In genomic region chr15:102520416-102520815, GRCm38 (mm10) we compare ENCODE assay signal across 12 mouse cellular contexts. TPM values are rescaled to one million over a fixed set of nuclear protein-coding genes. Genes with fewer than 3 reads are reported as not detected.
A peak's percentile ranks its signal among the peaks of the same experiment; 100 is the strongest.
DNase-seq lines count a peak whose midpoint lies in the region; ATAC-seq and TF ChIP-seq lines count a peak whose summit lies in the region.
"Had no signal": no experiment of that assay in that cellular context is flagged by ENCODE, and none has a peak within 500 bp of the region (broad histone marks: within the 10 kb centered on the region; RNA-seq: fewer than 3 reads in every experiment).

No protein-coding gene starts in this region.

- DNase-seq in cerebellum, adult 2 months = peak; percentile 60 to 75
- no peak for DNase-seq in cerebellum, adult 11 months
- DNase-seq in intestine, embryonic 14.5 days (ENCODE audit: low spot score) = peak; percentile 48
- peak; percentile 70 for DNase-seq in NIH3T3 (ENCODE audit: low read depth)
- DNase-seq in liver, embryonic 13.5 days = no peak
- DNase-seq in urinary bladder, postnatal 4 days (ENCODE audit: low spot score in 2 of 2) = no peak
- DNase-seq in left cerebral cortex, adult 11 months (ENCODE audit: low spot score) = no peak

- H3K9me3 ChIP-seq in intestine, embryonic 14.5 days (ENCODE audit: control insufficient read depth, low read length) = no peaks in the 10 kb centered on the region
- no peaks in the 10 kb centered on the region for H3K9me3 ChIP-seq in intestine, postnatal 0 days (ENCODE audit: control insufficient read depth)
- no peaks in the 10 kb centered on the region for H3K9me3 ChIP-seq in liver, embryonic 13.5 days (replicated peaks)
- H3K9me3 ChIP-seq: forebrain, embryonic 10.5 days; midbrain, embryonic 15.5 days had no signal

- WGBS in cerebellum, adult 2 months = 17% methylated on average over 4 of the region's 4 CpGs
- 71% methylated on average over 4 of the region's 4 CpGs for WGBS in intestine, embryonic 14.5 days
- WGBS in intestine, postnatal 0 days = 49% methylated on average over 4 of the region's 4 CpGs
- WGBS in liver, embryonic 13.5 days (ENCODE audit: insufficient replicate concordance) = 24% methylated on average over 4 of the region's 4 CpGs

- no peak for ATAC-seq in intestine, embryonic 14.5 days (replicated peaks; ENCODE audit: low FRiP score, low TSS enrichment, low read depth)
- ATAC-seq in intestine, postnatal 0 days = no peak
- no peak for ATAC-seq in liver, embryonic 13.5 days (ENCODE audit: low read depth)
- ATAC-seq: midbrain, embryonic 15.5 days had no signal

- no peak overlapping the region for H3K9ac ChIP-seq in intestine, embryonic 14.5 days (ENCODE audit: low read length)
- no peak overlapping the region for H3K9ac ChIP-seq in intestine, postnatal 0 days (ENCODE audit: low read depth, low read length)
- H3K9ac ChIP-seq in liver, embryonic 13.5 days = peak overlapping the region; percentile 87
- H3K9ac ChIP-seq: midbrain, embryonic 15.5 days had no signal

- H3K4me3 ChIP-seq in cerebellum, adult 2 months (replicated peaks; ENCODE audit: insufficient read depth, low read depth, low read length) = no peak overlapping the region
- no peak overlapping the region for H3K4me3 ChIP-seq in intestine, embryonic 14.5 days (ENCODE audit: low read depth, low read length)
- no peak overlapping the region for H3K4me3 ChIP-seq in intestine, postnatal 0 days (ENCODE audit: low read depth, low read length)
- H3K4me3 ChIP-seq in liver, embryonic 13.5 days (replicated peaks) = peak overlapping the region; percentile 81; the same call in 1 of the 2 replicates

- no peak for TF ChIP-seq CTCF in cerebellum, adult 2 months (IDR thresholded peaks at IDR 0.05; ENCODE audit: borderline replicate concordance, insufficient read depth, low read depth, low read length)
- TF ChIP-seq CTCF in intestine, postnatal 0 days (IDR thresholded peaks at IDR 0.05; ENCODE audit: low read depth) = no peak

- no peaks in the 10 kb centered on the region for H3K27me3 ChIP-seq in cerebellum, adult 2 months (ENCODE audit: control insufficient read depth, insufficient read depth, low read length)
- no peaks in the 10 kb centered on the region for H3K27me3 ChIP-seq in intestine, embryonic 14.5 days (replicated peaks; ENCODE audit: control insufficient read depth, insufficient read depth, low read length)
- no peaks in the 10 kb centered on the region for H3K27me3 ChIP-seq in intestine, postnatal 0 days (replicated peaks; ENCODE audit: control insufficient read depth, insufficient read depth, low read length)
- peaks cover 5% of the 10 kb centered on the region; the same call in 1 of the 2 replicates for H3K27me3 ChIP-seq in liver, embryonic 13.5 days
- H3K27me3 ChIP-seq: midbrain, embryonic 15.5 days had no signal

- H3K4me2 ChIP-seq in intestine, embryonic 14.5 days (ENCODE audit: low read length) = no peak overlapping the region
- no peak overlapping the region for H3K4me2 ChIP-seq in intestine, postnatal 0 days (replicated peaks; ENCODE audit: low read depth)
- H3K4me2 ChIP-seq in liver, embryonic 13.5 days = peak overlapping the region; percentile 98

- H3K27ac ChIP-seq in cerebellum, adult 2 months (ENCODE audit: insufficient read depth, low read length) = peak overlapping the region; percentile 62
- no peak overlapping the region for H3K27ac ChIP-seq in intestine, embryonic 14.5 days (ENCODE audit: low read depth)
- H3K27ac ChIP-seq in intestine, postnatal 0 days (ENCODE audit: low read depth, low read length) = no peak overlapping the region
- H3K27ac ChIP-seq in liver, embryonic 13.5 days = peak overlapping the region; percentile 96
- H3K27ac ChIP-seq: forebrain, embryonic 10.5 days; midbrain, embryonic 15.5 days had no signal

- H3K36me3 ChIP-seq in intestine, embryonic 14.5 days (ENCODE audit: control insufficient read depth, insufficient read depth, low read length) = peaks cover 39% of the 10 kb centered on the region
- H3K36me3 ChIP-seq in intestine, postnatal 0 days (ENCODE audit: control insufficient read depth, insufficient read depth) = peaks cover 25% of the 10 kb centered on the region
- H3K36me3 ChIP-seq in liver, embryonic 13.5 days = peaks cover 38% of the 10 kb centered on the region

- H3K4me1 ChIP-seq in cerebellum, adult 2 months (ENCODE audit: control insufficient read depth, insufficient read depth, low read length) = peaks cover 26% of the 10 kb centered on the region
- H3K4me1 ChIP-seq in intestine, embryonic 14.5 days (replicated peaks; ENCODE audit: control insufficient read depth, insufficient read depth, low read length) = peaks cover 23% of the 10 kb centered on the region
- no peaks in the 10 kb centered on the region for H3K4me1 ChIP-seq in intestine, postnatal 0 days (replicated peaks; ENCODE audit: control insufficient read depth, insufficient read depth, low read length)
- H3K4me1 ChIP-seq in liver, embryonic 13.5 days (replicated peaks) = peaks cover 51% of the 10 kb centered on the region

- no peak for TF ChIP-seq POLR2A in cerebellum, adult 2 months (IDR thresholded peaks at IDR 0.05; ENCODE audit: borderline replicate concordance, insufficient read depth, low read length)

RNA-seq across cellular contexts. Expression of gene Tarbp2, which starts 2.4 kb away (rescaled TPM):
- polyA plus RNA-seq in cerebellum, adult 2 months (2012; rRNA removed) = 121 and 131 TPM in 2 replicates
- polyA plus RNA-seq in intestine, embryonic 14.5 days (2014; fragmentation: Nextera tagmentation; extraction: Ambion mirVana) = 105 TPM in 2 replicates
- 50.2 and 50.4 TPM in 2 replicates for polyA plus RNA-seq in intestine, postnatal 0 days (2015; fragmentation: Nextera tagmentation; extraction: Ambion mirVana)
- 52.2 and 55.4 TPM in 2 replicates for polyA plus RNA-seq in liver, embryonic 13.5 days (2015; fragmentation: Nextera tagmentation; extraction: Ambion mirVana)

RNA-seq across cellular contexts. Expression of gene Map3k12, which starts 3.6 kb away (rescaled TPM):
- 130 and 149 TPM in 2 replicates for polyA plus RNA-seq in cerebellum, adult 2 months (2012; rRNA removed)
- 13.5 and 14.9 TPM in 2 replicates for polyA plus RNA-seq in intestine, embryonic 14.5 days (2014; fragmentation: Nextera tagmentation; extraction: Ambion mirVana)
- polyA plus RNA-seq in intestine, postnatal 0 days (2015; fragmentation: Nextera tagmentation; extraction: Ambion mirVana) = 3.1 and 3.5 TPM in 2 replicates
- 1.8 and 2.1 TPM in 2 replicates for polyA plus RNA-seq in liver, embryonic 13.5 days (2015; fragmentation: Nextera tagmentation; extraction: Ambion mirVana)

RNA-seq across cellular contexts. Expression of gene Npff, which starts 4.3 kb away (rescaled TPM):
- polyA plus RNA-seq in cerebellum, adult 2 months (2012; rRNA removed) = 8.5 and 10.4 TPM in 2 replicates
- polyA plus RNA-seq in intestine, embryonic 14.5 days (2014; fragmentation: Nextera tagmentation; extraction: Ambion mirVana) = 1.5 and 2.2 TPM in 2 replicates
- polyA plus RNA-seq in intestine, postnatal 0 days (2015; fragmentation: Nextera tagmentation; extraction: Ambion mirVana) = 1.1 TPM in 2 replicates
- 0.93 and 1.1 TPM in 2 replicates for polyA plus RNA-seq in liver, embryonic 13.5 days (2015; fragmentation: Nextera tagmentation; extraction: Ambion mirVana)

RNA-seq across cellular contexts. Expression of gene Gm10337, which starts 16.9 kb away (rescaled TPM):
- polyA plus RNA-seq in cerebellum, adult 2 months (2012; rRNA removed) = not detected in 2 replicates
- polyA plus RNA-seq in intestine, embryonic 14.5 days (2014; fragmentation: Nextera tagmentation; extraction: Ambion mirVana) = 3.4 TPM in 1 of 2 replicates, not detected in the other
- 3.5 TPM in 1 of 2 replicates, not detected in the other for polyA plus RNA-seq in intestine, postnatal 0 days (2015; fragmentation: Nextera tagmentation; extraction: Ambion mirVana)
- polyA plus RNA-seq in liver, embryonic 13.5 days (2015; fragmentation: Nextera tagmentation; extraction: Ambion mirVana) = not detected in 2 replicates
- polyA plus RNA-seq: C2C12; forebrain, embryonic 10.5 days; liver, adult 2 months had no signal

RNA-seq across cellular contexts. Expression of gene Pcbp2, which starts 50.1 kb away (rescaled TPM):
- polyA plus RNA-seq in cerebellum, adult 2 months (2012; rRNA removed) = 539 and 562 TPM in 2 replicates
- 275 and 289 TPM in 2 replicates for polyA plus RNA-seq in intestine, embryonic 14.5 days (2014; fragmentation: Nextera tagmentation; extraction: Ambion mirVana)
- 109 and 115 TPM in 2 replicates for polyA plus RNA-seq in intestine, postnatal 0 days (2015; fragmentation: Nextera tagmentation; extraction: Ambion mirVana)
- polyA plus RNA-seq in liver, embryonic 13.5 days (2015; fragmentation: Nextera tagmentation; extraction: Ambion mirVana) = 91.4 and 92.1 TPM in 2 replicates

Comparison
In these comparisons a context has a peak if more than half of its experiments do, and no peak if none do; other contexts are left out.
1. DNase-seq: peak in cerebellum, adult 2 months (2 of 2), intestine, embryonic 14.5 days (single experiment) and NIH3T3 (single experiment); none in cerebellum, adult 11 months (single experiment), liver, embryonic 13.5 days (single experiment), urinary bladder, postnatal 4 days (0 of 2) and left cerebral cortex, adult 11 months (single experiment).
2. H3K27ac ChIP-seq: peak in cerebellum, adult 2 months (single experiment) and liver, embryonic 13.5 days (single experiment); none in intestine, embryonic 14.5 days (single experiment) and intestine, postnatal 0 days (single experiment).